Mouse (Mus musculus): ENCODE data around the gene Hoxa3.

Gene Hoxa3

DNA sequence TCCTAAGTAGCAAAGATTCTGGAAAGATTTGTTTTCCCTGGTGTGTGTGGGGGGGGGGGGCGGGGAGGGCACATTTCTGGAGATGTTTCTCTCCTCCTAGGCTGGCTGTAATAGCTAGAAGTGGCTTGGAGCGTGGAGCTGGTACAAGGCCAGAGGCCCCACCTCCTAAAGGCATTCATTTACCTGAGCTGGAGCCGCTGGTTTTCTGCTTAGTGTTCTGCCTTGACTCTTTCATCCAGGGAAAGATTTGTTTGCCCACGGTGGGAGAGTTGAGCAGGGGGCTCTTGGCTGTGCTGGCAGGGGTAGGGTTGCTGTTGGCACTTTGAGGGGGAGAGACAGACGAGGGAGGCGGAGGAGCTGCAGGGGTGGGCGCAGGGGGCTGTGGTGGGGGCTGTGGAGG, 41.2 kb downstream of the Hoxa3 start:
- in situ Hi-C loops (cut with MboI, MseI): loop anchor here in 1 of 2 experiments (10.0 kb wide), 1 partner anchor 1133 kb away; no protein-coding TSS in a partner anchor

DNA sequence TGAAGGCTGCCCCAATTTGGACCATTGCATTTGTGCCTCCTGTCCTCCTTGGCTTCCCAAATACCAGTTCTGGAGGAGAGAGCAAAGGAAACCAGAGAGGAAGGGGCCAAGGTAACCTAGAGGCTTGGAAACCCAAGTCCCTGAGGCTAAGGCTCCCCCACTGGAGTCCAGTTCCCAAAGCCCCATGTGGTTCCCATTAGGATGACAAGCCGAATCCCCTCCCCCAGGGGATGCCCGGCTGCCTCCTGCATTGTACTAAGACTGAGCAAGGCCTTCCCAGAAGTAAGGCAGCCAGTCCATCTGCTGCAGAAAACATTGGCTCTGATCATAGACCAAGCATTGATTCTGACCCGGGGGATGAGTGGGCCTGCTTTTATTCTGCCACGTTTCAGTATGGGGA, 41.8 kb downstream of the Hoxa3 start:
- in situ Hi-C loops (cut with MboI, MseI): loop anchor here in 1 of 2 experiments (10.0 kb wide), 1 partner anchor 1133 kb away; no protein-coding TSS in a partner anchor

DNA sequence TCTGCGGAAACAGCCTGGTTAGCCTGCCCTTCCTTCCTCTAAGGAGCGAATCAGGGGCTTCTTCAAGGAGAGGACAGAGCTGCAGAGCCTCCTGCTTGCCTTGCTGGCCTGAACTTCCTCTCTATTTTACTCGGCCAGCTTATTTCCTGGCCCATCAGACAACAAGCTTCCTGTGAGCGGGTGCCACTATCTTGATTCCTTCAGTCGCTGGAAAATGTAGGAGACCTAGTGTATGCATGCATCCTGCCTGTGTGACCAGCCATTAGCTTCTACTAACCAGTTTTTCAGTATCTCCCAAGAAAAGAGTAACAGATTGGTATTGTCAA, 42.3 kb downstream of the Hoxa3 start:
- in situ Hi-C loops (cut with MboI, MseI): loop anchor here in 1 of 2 experiments (10.0 kb wide), 1 partner anchor 1134 kb away; no protein-coding TSS in a partner anchor

DNA sequence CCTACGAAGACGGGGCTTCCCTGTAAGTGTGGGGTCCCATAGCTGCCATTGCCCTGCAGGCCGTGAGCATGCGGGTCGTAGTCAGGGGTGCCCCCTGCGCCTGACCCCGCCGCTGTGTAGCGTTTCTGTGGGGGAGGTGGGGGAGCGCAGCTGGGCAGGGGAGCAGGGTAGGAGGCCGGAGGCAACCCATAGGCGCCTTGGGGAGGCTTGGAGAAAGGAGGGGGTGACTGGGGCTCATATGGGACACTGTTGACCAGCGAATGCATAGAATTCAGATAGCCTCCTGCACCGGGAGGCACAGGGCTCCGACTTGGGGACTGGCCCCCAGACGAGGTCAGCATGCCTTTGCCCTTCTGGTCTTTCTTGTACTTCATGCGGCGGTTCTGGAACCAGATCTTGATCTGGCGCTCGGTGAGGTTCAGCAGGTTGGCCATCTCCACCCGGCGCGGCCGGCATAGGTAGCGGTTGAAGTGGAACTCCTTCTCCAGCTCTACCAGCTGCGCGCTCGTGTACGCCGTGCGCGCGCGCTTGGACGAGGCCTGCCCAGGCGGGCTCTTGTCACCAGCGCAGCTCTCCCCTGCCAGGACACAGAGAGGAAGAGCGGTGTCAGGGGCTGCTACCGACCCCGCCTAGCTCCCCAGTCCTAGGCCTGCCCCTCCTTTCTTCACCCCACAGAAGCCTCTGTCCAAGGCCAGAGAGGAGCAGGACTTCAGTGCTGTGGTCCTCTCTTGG, 42.8 kb downstream of the Hoxa3 start:
- in situ Hi-C loops (cut with MboI, MseI): loop anchor here in 1 of 2 experiments (10.0 kb wide), 1 partner anchor 1134 kb away; no protein-coding TSS in a partner anchor

DNA sequence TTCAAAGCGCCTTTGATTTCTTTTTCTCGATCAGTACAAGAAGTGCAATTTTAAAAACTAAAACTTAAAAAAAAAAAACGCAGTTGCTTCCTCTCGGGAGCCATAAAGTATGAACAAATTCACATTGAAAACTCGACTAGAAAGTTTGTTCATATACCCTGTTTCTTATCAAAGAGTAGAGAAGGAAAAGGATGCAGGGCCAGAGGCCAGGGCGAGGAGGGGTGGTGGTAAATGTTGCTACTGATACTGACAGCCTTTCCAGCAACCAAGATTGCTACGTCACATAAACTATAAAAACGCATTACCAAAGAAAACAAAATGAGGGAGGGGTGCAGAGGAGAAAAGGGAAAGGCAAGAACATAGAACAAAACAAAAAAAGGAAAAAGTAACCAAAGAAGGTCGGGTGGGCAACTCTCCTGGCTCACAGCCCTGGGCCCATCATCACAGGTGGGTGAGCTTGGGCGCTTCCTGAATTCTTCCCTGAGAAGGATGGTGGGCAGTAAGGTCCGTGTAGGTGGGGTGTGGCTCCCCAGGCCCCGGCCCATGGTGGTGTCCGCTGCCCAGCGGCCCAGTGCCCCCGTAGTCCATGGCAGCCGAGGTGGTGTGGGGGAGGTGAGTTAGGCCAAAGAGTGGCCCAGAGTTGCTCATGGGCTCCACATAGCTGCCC, 43.5 kb downstream of the Hoxa3 start:
- in situ Hi-C loops (cut with MboI, MseI): loop anchor here in 1 of 2 experiments (10.0 kb wide), 1 partner anchor 1135 kb away; no protein-coding TSS in a partner anchor

DNA sequence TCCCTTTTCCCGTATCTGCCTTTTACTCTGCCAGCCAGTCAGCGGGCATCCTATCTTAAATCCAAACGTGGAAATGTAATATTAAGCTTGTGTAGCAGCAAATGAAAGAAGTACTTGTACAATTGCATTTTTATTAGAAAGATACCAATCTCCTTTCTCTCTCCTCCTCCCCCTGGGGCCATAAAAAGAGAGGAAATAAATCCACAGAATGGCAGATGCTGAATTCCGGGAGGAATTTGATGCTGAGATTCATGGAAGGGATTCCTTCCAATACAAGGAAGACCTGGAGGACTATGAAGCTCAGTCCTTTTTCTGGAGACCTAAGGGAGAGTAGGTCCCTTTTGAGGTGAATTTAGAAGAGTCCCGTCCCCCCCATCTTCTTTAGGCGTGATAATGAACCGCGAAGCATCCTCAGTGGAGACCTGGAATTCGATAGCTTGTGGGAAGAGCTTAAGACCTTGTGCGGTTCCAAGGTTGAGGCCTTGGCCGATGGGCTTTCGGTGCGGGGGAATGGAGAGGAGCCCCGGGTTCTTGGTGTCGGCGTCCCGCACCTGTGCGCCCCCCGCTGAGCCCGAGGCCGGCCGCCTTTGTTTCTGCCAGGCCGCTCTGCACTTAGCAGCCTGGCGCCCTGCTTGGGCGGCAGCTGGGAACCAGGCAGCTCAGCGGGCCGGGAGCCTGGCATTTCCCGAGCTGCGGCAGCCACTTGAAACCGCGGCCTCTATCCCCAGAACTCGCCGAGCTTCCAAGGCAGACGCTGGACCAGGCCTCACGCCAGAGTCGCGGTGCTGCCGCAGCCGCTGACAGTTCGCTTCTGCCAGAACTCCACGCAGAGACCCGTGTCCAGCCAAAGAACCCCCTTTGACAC, 44.7 kb downstream of the Hoxa3 start:
- in situ Hi-C loops (cut with MboI, MseI): no loop called here

DNA sequence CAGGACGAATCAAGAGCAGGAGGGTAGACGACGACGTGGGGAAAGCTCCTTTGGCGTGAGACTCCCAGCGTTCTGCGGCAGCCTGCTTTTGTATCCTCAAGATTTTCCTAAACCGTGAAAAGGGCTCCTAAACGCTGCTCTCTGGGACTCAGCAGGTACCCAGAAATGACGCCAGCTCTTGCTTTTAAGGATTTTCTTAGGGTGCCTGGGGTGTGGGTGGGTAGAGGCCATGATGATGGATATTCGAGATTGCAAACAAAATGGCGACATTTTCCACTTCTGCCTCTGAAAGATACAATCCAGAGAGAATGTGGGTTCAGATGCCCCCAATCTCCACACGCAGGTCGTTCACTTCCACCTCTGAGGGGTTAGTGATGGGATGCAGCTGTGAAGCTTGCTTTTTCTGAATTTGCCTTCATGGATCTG, 45.4 kb downstream of the Hoxa3 start:
- in situ Hi-C loops (cut with MboI, MseI): no loop called here

DNA sequence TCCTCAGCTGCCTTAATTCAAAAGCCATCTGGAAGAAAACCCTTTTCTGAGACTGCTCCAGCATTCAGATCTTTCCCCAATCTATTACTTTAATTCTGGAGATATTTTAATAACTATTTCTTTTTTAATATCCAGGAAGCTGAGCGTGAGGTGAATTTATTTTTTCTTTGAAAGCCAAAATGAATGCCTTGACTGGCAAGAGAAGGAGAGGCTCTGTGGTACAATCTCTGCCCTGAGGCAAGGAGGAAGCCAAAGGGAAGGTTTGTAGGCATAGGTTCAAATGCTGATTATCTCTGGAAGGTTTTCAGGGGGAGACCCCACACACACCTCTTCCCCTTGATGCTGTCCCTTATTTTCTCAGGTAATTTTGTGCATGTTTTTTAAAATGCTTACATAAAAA, 46.0 kb downstream of the Hoxa3 start:
- in situ Hi-C loops (cut with MboI, MseI): no loop called here

DNA sequence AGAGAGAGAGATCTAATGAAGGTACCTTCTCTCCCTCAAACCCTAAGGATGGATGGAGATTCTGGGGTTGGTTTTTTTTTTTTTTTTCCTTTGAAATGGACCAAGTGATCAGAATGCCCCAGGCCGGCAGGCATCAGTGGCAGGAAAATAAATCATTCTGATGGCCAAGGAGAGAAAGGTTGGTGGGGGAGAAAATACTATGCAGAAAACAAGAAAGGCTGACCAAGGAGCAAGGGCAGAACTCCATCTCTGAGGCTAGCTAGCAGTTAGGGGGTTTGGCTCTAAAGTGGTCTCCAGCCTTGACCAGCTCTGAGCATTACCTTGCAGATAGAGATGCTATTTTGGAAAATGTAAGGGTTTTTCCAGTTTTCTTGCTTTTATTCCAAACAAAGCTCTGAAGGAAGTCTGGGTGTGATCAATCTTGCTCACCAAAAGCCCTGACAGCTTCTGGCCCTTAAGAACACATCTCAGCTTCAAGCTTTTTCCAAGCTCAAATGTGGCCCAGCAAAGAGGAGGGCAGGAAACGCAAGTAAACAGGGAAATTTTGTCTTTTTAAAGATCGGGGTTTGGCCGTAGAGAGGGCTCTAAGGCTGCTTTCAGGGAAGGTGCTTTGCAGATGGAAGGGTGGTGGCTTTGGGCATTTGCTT, 46.6 kb downstream of the Hoxa3 start:
- in situ Hi-C loops (cut with MboI, MseI): no loop called here

DNA sequence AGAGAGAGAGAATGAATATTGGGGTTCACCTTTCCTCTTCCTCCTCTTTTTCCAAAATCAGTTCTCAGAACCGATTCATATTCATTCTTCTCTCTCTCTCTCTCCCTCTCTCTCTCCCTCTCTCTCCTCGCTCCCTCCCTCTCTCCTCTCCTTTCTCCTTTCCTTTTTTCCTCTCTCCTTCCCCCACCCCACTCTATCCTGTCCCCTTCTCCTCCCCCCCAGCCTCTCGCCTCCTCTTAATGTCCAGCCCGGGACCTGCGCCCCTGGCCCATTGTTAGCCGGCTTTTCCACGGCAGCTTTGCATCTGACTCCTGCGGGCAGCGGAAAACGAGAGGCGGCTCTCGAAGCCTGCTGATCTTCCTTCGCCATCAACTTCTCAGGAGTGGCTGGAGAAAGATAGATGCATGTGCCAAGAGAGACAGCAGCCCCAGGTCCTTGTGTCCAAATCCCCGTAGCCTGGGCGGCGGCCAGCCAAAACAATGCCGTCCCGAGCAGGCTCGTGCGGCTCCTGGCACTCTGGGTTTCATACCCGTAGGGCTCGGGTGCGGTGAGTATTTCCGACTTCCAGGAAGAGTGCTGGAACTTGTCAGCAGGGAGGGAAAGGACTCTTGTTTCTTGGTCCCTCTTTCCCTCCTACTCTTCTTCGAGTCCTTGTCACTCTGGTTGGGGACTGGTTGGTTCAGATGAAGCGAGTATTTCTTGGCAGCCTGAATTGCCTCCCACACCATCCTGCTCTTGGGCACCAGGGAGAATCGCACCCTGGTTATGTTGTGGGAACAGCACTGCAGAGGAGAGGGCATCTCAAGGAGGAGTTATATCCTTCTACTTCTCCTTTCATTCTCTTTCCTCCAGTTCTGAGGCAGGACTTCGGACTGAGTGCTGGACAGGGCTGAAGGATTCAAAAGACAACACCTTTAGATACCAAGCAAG, 47.4 kb downstream of the Hoxa3 start:
- in situ Hi-C loops (cut with MboI, MseI): no loop called here

DNA sequence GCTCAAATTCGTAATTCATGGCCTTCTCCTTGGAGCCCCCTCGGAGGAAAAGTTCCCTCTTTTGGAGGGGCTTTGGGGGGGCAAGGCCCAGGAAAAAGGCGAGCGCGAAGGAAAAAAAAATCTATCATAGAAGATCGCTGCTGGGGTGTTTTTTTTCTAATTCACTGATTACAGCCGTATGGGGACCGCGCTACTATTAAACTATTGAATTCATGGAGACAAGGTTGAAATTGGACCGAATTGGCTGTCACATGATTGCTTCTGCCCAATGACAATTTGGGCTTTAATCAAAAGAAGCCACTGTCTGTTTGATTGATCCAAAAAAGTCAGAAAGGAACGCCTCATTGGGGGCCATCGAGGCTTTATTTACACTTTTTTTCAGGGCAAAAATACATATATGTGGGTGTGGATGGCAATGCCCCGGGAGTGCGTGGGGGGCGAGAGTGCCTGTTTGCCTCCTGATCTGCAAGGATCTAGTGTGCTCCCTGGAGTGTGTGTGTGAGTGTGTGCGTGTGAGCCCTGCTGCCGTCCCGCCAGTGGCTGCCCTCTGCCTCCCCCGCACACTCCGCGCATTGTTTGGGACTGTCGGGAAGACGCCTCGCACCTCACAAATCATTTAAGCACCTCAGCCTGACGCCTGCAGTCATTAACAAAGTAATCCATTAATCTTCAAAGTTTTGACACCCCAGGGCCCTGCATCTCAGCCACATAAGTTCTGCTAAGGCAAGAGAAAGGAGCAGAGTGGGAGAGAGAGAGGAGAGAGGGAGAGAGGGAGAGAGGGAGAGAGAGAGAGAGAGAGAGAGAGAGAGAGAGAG, 48.3 kb downstream of the Hoxa3 start, which contains the start of gene Hoxa2:
Gene Hoxa2, minus strand, starts transcription at position 206 of the 815 bp plus-strand sequence.
- in situ Hi-C loops (cut with MboI, MseI): no loop called here

DNA sequence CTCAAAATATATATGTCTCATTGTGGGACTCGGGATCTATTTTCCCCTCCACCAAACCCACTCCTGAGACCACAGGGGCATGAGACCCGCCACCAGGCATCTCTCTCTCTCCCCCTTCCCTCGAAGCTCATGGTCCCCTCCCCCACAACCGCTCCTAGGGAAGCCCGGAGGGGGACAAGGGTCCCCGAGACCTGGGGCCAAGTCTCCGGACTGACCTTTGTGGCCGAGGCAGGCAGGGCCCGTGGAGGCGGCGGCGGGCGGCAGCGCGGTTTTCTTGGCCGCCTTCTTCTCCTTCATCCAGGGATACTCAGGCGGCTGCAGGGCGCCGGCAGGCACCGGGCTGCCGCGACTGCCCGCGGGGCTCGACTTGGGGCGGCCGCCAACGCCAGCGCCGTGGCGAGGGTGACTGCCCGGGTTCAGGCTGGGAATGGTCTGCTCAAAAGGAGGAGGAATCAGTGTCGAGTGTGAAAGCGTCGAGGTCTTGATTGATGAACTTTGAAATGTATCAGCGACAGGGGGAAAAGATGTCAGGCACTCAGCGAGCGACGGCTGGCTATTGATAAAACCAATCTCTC, 49.0 kb downstream of the Hoxa3 start:
- in situ Hi-C loops (cut with MboI, MseI): no loop called here

DNA sequence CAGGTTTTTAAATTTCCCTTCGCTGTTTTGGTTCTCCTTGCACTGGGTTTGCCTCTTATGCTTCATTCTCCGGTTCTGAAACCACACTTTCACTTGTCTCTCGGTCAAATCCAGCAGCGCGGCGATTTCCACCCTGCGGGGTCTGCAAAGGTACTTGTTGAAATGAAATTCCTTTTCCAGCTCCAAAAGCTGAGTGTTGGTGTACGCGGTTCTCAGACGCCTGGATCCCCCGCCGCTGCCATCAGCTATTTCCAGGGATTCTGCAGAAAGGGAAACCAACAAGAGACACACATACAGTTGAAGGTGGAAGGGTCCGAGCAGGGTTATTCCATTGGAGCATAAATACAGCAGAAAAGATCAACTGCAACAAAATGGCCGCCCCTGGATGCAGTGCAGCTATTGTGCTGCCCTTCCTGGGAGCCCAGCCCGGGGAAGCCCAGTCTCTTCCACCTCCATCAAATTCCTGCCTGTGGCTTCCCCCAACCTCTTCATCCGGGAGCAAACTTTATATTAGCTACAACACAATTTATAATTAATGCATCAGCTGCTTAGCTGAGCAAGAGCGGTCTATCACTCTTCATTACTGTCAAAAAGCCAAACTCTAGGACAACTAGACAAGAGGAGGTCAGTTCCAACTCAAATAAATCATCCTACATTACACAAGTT, 49.6 kb downstream of the Hoxa3 start:
- in situ Hi-C loops (cut with MboI, MseI): no loop called here

DNA sequence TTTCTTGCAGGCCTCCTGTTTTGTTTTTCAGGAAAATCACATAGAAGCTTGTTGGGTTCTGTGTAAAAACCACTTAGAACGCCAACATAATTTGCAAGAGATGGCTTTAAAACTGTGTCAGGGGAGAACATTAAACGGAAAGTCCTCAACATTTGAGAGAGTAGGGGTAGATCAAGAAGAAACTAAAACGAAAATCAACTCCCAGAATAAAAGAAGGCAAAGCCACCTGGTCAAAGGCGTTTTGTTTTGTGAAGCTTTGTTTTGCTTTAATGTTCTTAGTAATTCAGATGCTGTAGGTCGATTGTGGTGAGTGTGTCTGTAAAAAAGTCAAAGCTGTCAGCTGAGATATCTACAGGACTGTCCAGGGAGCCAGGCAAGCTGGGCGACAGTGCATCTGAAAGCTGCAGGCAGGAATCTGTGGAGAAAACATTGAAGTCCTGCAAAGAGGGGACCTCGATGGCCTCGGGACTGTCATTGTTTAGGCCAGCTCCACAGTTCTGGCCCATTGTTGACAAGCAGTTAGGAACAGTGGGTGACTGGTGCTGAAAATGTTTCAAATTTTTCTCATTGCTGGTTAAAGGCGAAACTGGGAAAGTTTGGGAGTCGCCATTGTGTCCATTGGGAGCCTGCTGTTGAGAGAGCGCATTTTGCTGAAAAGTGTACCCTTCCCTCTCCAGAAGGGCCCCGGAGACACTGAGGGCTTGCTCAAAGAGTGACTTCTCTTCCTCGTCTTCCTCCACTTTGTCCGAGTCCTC, 50.3 kb downstream of the Hoxa3 start:
- in situ Hi-C loops (cut with MboI, MseI): no loop called here

DNA sequence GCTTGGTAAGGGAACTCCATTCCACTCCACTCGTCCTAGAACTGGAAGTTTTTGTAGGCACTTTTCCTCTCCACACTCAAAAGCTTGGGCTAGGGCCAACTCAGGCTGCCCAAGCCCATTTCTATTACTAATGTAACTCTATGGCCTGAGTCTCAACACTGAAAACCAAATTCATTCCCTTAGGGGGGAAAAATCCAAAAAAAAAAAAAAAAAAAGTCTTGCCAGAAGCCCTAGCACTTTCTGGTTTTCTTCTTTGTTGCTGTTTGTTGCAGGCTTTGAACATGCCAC, 51.1 kb downstream of the Hoxa3 start:
- in situ Hi-C loops (cut with MboI, MseI): no loop called here

DNA sequence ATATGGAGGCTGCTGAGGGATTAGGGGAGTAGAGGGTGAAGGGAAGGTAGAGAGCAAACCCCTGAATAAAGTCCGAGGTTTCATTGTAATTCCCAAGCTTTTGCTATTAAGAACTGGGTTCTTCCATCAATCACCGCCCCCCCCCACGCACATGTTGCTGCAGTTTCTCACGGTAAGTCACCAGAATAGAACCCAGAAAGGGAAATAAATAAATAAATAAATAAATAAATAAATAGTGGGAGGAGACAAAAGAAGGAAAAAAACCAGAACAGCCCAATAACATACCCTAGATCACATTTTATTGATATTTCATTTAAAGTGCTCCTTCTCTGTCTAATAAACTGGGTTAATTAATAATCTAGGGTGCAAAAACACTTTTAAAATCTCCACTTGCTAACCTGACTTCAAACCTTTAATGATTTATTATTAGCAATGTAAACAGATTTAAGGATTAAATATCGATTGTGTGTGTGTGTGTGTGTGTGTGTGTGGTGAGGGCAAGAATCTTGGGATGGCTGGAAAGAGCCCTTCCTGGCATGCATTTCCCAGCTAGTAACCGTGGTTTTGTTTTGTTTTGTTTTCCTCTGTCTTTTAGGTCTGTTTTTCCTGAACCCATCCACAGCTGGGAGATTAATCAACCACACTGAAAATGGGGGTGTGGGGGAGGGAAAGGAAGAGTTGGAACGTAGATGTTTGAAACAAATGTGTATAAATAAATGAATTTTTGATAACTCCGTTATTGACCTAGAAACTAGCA, 51.6 kb downstream of the Hoxa3 start:
- in situ Hi-C loops (cut with MboI, MseI): no loop called here

All from T-helper 17 cell (primary cell).